Mouse (Mus musculus) thymus, postnatal 0 days (tissue): ENCODE measurements at regions not wholly inside any gene's neighbourhood (a gene's known extent, or its start where the extent isn't known, plus 50 kb on each side); places are given as distances from the start of the nearest gene placed in this dataset.

Experiments
- DNase-seq: peaks from one replicate; pipeline ENCODE4 v3.0.0-alpha.2; 2015; ENCODE audit warnings: low spot score

DNA sequence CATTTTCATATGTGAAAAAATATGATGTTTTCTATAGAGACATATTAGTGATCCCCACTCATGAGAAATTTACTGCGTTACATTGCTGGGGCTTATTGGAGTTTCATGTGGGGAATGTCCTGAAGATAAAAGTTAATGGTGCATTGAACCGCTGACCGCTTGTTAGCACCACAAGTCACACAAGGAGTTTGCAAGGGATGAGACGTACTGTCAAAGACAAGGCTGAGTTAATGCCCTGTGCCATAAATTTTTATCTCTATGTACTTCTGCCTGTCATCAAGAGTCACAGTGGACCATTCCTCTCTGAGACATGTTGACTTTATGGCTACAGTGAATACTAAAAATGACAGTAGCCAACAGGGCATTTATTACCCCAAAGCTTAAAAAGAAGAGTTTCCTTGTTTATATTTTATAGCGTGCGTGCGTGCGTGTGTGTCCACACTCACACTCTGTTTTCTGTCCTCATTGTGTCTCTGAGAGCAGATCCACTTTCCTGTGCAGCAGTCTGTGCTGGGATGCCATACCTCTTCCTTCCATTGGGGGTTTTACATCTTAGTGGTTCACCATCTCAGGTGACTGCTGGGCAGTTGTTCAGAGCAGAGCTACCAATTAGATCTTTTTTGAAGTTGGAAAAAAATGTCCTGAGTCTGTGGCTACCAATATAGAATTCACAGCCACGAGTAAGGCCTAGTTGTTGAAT lies 451.4 kb downstream of the 1700129C05Rik start:
- DNase-seq: no peak

DNA sequence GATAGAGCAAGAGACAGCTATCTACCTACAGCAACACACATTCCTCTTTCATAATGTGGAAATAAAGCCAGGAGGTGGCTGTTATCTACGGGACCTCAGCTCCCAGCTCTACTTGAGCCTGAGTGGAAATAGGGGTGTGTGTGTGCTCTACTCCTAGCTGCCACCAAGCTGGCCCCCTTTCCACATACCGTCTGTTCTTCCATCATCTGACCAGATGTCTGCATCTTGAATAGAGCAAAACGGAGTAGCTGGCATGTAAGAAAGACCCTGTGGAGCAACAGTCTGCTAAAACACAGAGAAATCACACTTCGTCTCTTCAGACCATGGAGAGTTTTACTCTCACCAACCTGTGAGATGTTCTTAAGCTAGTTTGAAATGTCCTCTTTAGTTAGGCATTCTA lies 454.9 kb downstream of the 1700129C05Rik start:
- no peak for DNase-seq

DNA sequence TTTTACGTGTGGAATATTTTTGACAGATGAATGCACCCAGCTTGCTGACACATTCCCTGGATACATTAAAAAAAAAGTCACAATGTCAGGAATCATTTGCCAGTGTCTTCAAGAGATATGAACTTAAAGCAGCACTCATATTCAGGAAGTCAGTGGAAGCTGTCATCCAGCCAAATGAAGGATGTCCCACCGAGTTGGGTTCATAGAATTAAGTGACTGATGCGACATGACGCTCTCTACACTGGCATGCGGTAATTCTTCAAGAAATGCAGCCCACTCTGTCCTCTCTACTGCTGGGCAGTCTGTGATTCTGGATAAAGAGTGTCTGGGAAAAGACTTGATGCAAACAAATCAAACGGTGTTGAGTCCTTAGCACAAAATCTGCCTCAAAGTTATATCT lies 463.9 kb downstream of the 1700129C05Rik start:
- no peak for DNase-seq

DNA sequence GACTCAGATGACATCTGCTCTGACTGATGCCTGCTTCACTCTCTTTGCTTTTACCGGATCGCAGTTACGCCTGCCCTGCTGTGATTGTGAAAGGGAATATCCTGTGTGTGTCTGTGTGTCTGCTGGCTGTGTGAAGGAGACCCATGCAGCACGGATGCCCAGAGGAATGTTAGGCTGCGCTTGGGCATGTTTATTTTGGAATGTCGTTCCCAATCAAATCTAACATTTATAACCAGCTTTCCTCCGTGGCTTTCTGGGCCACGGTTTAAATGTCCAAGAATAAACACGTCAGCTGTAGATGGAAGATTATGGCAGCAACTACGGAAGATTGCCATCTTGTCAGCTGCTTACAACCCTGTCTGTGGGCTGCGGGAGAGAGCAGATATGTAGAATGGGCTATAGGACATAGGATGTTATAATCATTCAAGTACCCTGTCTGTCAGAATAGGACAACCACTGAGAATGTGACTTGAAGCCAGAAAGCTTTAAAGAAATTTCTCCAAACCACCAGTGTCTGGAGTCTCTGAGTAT lies 464.5 kb downstream of the 1700129C05Rik start:
- DNase-seq: no peak

DNA sequence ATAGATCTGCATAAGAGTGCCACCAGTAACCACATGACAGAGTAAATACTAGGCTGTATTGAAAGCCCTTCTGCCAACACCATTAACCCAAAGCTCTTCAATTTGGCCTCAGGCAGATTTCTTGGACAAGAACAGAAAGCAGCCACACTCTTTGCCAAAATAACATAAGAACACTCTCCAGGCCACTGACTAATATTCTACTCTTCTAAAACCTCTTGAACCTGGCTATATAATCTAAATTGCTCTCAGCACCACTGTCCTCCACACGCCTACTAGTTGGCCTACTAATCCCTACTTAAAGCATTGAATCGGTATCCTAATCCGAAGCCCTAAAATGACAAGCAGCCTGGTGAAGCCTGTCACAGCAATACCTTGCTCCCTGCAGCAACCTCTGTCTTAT lies 467.5 kb downstream of the 1700129C05Rik start:
- DNase-seq: no peak

DNA sequence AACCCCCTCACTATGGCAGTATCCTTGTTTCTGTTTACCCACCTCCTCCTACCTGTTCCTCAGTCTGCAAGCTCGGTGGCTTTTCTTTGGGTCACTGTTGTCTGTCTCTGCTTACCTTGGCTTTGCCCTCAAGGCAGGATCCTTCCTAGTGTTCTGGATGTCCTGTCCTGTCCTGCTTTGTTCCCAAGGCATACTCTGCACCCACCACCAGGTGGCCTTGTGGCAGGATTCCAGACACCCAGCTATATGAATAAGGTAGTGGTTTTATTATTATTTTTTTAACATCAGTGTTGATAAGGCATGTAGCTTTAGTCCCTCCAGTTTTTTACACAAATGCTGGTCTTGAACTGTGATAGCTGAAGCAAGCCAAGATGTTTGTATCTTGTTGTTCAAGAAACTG lies 478.7 kb downstream of the 1700129C05Rik start:
- no peak for DNase-seq

DNA sequence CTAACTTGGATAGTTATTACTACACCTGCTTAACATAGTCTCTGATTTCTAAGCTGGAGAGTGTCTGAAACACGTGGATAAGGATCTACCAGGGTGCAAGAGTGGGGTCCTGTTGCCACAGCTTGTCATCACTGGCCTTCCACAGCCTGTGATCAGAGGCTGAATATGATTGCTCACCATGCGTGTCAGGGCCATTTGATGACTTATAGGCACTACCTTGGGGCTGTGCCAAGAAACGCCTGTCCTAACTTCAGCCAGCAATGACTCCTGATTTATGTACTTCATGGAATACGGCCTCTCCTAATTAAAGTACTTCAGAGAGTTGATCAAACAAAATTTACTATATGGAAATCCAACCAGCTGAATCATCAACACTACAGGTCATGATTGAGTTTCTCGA lies 480.1 kb downstream of the 1700129C05Rik start:
- no peak for DNase-seq

DNA sequence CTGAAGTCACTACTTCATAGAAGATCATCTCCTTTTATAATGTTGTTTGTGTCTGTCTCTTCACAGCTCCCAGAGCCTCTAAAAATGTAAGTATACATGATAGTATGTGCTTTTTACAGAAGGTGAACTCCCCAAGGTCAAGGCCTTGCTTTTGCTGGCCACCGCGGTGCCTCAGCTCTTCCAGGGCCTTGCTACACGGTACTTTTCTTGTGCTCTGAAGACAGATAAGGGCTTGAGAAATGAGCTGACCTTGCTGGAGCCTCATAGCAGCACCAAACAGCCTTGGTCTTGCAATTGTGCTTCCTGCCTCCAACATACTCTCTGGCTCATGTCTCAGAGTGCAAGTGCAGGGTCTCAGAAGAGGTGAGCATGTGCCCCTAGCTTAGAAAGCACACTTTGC lies 481.3 kb downstream of the 1700129C05Rik start:
- no peak for DNase-seq

DNA sequence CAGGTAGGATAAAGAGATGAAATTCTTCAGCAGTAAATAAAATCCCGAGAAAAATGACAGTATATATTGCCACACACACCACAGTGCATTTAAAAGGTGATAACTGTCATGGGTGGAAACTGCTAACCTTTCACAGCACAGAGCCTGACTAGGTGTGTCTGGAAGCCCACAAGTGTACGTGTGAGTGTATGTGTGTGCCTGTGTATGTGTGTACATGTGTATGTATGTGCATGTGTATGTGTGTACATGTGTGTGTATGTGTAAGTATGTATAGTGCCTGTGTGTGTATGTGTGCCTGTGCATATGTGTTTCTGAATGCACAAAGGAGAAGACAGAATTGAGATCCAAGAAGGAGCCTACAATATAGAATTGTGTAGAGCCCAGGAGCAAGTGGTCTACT lies 485.4 kb downstream of the 1700129C05Rik start:
- no peak for DNase-seq

DNA sequence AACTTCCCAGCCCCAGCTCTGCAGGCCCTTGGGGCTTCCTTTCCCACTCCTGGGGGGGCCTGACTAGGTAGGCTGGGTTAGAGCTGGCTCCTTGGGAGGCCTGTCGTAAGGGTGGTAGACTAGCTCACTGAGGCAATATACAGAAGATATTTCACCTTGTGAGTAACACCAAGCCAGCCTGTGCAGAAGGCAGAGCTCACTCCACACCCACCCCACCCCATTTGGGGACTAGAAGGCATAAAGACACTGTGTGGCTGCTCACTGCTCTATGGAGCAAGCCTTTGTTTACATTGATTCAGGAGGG lies 485.8 kb downstream of the 1700129C05Rik start:
- no peak for DNase-seq

DNA sequence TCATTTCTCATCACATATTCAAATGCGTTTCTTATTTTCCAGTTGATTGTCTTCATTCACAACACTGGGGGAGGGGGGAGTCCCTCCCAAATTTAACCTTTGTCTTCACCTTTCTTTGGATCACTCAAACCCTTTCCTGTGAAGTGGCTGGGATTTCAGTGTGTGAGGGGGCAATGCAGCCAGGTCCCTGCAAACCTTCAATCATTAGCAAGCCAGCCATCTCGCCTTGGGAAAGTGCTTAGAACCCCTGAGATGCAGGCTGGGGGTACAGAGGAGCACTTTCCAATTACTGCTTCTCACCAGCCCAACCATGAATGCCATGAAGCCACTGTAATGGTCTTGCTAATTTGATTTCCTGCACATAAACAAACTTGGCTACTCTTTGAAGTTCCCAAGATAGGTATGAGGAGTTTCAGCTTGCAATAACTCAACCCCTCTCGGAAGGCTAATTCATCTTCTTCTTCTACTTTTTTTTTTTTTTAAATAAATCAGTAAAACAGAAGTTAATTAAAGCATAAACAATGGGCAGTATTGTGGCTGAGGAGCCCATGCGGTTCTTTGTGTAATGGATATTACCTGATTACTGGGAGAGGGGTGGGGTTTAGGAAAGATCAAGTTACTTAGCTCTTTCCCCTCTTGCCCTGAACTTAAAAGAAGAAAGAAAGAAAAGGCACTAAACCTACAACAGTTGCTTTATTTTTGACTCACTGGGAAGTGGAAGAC lies 486.3 kb downstream of the 1700129C05Rik start:
- DNase-seq: no peak

DNA sequence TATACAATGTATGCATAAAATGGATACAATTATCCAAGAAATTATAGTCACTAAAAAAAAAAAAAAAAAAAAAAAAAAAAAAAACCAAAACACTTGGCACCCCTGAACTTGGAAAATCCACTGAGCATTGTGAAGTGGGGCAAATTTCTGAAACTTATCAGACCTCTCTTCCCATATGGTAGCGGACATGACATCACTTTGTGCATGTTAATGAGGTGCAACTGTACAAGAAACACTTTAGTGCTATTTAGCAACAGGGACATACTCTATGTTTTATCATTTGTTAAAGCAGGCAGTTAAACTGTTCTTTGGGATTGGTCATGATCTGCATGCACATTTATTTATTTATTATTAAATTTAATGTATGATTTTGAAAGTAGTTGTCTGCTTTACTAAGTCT lies 489.7 kb downstream of the 1700129C05Rik start:
- no peak for DNase-seq

DNA sequence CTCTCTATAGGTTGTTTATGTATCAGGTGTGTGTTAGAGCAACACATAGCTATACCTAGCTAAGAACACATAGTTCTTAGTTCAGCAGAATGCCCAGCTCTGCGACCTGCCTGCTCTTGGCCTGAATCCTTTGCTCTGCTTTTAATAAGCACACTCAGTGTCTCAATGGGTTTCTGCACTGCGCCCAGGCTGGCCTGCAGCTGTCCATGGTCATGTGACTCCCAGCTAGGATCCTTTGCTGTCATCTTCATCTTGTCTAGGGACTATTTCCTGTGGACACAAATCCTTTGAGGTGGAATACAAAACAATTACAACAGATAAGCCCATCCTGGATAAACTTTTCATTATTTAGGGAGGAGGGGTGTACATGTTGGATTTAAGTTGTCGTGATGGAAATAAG lies 490.7 kb downstream of the 1700129C05Rik start:
- DNase-seq: no peak

DNA sequence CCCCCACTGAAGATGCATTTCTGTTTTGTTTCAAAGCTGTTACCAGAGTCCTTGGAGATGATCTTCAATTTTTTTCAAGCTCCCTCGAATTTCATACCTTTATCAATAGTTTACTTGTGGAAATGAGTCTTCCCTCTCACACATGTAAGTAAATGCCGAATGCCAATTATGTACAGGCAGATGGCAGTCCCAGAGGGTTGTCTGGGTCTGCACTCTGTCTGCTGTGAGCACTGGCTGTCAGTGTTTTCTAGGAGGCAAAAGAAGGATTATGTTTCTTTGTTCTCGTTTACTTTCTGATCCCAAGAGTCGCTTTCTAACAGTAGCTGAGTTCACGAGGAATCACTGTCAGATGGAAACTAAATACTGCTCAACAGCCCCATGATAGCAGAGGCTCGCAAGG lies 491.5 kb downstream of the 1700129C05Rik start:
- DNase-seq: no peak

DNA sequence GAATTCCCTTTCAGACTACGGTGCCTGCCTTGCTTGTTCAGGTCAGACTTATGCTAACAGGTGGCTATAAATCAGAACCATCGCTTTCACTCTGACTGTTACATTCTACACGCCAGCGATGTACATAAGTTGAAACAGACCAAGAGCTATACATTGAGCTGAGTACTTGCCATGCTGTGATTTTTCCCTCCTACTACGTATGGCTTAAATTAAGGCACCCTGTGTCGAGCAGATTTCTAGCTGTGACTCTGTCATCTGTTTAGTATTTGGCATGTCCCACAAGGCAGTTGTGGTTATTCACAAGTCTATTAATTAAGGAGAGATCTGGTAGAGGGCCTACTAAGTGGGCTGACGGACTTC lies 504.4 kb downstream of the 1700129C05Rik start:
- no peak for DNase-seq

DNA sequence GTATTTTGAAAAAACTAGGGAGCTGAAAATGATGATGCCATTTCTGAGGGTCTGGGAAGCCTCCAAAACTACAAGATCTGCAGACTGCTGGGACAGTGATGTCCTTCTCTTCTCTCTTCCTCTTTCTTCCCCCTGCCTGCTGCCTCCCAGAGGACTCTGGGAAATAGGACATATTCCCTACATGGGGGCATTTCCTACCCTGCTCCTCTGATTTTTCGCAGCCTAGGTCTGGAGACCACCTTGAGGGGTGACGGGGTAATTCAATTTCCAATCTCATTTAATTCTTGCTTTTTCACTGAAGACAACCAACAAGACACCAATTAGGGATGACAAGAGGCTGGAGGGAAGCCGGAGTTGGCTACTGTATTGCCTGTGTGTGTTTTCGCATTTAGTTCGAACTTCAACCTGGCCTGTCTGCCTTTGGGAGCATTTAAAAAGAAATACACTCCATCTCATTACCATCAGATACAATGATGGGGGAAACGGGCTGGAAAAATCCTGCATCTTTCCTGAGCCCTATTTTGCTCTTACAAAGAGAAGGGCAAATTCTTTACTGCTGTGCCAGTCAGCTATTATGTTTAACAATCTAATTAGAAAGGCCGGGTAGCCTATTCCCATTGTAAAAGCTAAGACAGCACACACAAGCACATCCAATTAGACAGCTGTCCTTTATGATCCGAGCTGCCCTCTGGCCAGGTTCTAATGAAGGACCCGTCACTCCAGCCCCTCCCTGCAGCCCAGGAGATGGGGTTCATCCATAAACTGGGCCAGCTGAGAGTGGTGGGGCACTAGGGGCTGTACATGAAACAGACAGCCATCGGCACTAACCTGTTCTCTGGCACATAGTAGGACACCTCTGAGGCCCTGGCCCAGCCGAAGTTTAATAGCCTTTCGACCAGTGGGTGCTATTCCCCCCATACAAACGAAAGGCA lies 505.0 kb downstream of the 1700129C05Rik start:
- DNase-seq: no peak

DNA sequence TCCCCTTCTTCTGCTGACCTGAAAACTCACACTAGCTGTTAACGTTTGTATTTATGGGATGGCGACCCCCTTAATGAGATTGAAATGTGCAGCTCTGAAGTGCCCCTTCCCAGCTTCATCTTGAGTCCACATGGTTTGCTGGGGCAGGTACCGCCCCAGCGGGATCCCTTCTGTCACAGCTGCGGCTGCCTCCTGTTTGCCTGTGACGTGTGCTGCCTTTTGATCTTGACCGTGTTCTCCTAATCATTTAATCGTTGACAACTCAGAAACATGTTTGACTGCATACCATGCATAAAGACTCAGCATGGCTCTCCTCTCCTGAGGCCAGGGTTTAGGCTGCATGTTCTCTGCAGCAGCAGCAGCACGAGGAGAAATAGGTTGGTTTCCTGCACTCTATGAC lies 511.5 kb downstream of the 1700129C05Rik start:
- no peak for DNase-seq

DNA sequence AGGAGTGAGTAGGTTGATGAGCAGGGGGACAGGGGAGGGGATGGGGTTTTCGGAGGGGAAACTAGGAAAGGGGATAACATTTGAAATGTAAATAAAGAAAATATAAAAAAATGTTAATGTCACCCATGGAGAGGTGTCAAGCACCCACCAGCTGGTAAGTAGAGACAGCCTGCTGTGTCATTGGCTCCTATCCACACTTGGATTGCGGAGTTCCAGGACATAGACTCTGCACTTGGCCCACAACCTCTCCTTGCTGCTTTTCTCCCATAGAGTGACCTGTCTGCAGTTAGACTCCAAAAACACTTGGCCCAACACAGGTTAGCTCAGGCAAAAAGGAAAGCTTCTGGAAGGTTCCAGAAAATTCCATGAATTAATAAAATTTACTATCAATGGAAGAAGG lies 514.4 kb downstream of the 1700129C05Rik start:
- DNase-seq: no peak

DNA sequence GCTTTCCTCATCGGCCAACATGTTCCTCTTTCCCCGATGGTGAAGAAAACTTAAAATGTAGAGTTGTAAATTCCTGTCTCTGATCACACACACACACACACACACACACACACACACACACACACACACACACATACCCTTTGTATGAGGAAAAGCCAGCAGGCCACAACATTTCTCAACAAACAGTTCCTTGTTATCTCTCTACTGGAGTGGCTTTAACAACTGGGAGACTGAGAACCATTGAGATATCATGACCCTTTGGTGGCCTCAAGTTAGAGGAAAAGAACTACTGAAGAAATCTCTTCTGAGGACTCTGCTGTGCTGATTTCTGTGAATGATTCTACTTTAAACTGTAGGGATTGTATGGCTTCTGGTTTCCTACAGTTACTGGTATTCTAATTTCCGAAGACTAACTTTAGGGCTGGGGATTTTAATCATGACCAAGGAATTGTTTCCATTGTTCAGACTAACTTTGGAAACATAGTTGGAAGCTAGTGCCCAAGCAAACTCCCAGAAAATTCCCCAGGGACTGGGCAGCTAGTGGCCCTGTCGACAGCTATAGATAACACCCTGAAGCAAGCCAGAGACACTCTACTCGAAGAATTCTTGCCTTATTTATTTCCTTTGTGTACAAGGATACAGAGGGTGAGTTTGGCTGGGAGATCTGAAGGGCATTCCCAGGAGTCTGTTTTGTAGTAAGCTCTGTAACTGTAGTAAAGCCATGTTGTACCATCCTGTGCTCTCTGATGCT lies 516.0 kb downstream of the 1700129C05Rik start:
- no peak for DNase-seq

DNA sequence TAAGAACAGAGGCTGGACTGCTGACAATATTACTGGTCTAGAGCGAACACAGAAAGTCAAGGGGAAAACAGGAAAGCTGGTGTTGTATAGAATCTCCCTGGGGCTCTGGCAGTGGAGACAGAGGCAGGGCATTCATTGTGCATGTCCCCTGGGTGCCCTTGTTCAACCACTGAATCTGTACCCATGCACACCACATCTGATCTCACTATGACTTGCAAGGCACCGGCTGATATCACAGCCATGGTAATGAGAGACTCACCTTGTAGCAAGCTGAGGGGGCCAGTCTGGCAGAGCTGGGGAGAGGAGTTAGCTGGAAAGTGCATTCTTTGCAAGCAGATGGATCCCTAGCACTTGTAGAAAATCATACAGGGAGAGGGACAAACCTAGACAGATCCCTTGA lies 522.5 kb downstream of the 1700129C05Rik start:
- no peak for DNase-seq

DNA sequence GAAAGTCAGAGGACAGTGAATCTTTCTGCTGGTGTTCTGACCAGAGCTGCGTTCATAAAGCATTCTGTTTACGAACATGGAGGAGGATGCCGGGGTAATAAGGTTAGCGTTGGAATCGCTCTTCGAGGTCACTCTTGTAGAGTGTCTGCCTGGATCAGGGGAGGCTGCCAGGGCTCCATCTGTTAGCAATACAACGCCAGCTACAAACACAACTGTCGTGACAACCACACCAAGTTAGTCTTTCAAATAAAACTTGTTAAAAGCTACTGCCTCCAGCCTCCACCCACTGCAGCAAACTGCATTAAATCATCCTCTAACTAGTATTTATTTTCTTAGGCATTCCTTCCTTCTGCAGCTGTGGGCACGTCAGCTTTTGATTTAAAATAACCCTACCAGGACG lies 525.0 kb downstream of the 1700129C05Rik start:
- DNase-seq: no peak
